Mouse (Mus musculus): ENCODE results near the gene Zfp429.
A peak's percentile ranks its signal among the peaks of the same experiment; 100 is the strongest.
"Not testable (repeated sequence)": the region's sequence is repeated elsewhere in the genome, so short reads cannot be mapped to it uniquely, and the experiment has no call there.

The Zfp429 gene

DNA sequence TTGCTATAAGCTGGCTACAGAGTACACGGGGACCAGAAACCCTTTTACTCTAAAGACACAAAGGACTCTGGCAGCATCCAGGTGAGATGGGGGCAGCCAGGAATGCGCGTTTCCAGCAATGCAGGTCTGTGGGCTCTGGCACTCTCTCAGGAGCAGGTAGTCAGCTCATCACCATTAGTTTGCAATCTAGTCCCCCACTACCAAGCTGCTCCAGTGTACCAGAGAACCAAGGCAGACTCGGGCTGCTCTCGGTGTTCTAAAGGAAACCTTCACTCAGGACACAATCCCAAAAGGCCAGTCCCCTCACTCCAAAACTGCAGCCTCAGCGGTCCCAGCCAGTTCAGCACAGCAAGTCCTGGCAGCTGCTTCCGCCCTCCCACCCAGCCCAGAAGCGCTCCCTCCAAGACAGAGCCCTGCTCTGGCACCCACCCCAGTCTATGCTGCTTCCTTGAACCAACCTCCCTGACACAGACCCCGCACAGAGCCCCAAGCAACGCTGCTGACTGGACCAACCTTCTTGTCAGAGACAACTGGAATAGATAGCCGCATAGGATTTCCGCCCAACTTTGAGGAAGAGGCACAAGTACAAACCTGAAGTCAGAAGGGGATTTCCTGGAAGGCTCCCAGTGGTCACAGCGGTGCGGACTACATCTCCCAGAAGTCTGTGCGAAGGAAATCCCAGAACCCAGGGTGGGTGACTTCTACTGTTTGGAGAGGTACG is at the start of gene Zfp429:
Zfp429 (minus strand) TSS at position 637 of the 721 bp plus-strand sequence.
- peak; percentile 69 for DNase-seq

DNA sequence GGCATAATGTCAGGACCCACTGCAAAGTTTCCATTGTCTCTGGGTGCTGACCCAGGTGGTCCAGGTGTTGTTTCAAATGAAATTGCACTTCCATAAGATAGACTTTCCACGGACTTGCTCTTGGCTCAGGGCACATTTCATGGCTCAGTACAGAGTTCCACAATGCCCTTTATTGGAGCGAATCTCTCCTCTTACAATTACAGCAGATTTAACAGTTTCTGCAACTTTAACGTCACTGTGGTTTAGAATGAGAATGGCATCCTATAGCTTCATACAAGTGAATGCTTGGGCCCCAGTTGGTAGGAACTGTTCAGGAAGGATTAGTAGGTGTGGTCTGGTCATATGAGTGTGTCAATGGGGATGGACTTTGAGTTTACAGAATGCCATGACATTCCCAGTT is 37.5 kb upstream of the Zfp429 start:
- not testable (repeated sequence) for DNase-seq

DNA sequence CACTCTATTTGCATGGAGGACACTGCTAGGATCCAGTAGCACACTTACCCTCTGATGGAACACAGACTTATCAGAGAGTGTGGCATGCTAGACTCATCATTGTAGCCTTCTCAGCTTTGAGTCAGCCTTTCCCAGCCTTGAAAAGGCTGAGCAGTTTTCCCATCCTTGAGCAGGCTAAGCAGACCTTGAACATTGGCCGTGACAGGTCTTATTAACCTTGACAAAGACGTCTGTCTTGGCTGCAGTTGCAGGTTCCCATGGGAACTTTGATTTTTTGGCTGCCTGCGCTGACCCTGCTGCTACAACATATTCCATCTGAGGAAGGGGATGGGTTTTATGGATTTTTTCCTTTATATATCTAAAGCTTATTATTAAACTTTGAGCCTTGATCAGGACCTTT is 28.5 kb upstream of the Zfp429 start:
- DNase-seq = no peak

DNA sequence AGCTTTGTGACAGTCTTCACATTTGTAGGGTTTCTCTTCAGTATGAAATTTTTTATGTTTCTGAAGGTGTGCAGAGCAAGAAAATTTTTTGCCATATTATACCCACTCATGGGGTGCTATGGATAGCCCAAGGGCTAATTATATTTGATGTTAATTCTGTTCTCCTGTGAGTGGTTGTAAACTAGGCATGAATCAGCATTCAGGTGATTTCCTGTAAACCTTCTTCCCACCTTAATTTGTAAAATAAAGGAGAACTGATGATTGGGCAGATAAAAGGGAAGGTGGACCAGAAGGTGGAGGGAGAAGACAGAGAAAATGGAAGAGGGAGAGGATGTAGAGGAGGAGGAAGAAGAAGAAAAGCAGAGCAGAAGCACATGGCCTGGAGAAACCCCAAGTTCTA is 26.1 kb upstream of the Zfp429 start:
- DNase-seq = not testable (repeated sequence)

DNA sequence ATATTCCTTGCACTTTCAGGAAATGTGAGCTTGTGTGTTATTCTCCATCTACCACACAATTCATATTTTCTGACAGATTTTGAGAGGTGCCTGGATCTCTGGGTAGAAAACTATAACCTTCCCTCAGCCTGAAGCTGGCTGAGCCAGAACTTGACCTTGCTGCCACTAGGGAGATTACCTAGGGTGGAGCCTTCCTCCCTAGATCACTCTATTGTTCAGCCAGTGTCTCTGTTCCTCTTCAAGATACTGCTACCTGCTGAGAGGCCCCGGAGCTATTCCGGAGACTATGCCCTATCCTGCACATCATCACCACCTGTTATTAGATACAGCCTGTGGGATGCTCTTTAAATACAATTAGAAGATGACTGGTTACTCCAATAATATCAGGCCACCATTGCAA is 22.9 kb upstream of the Zfp429 start:
- DNase-seq = not testable (repeated sequence)

DNA sequence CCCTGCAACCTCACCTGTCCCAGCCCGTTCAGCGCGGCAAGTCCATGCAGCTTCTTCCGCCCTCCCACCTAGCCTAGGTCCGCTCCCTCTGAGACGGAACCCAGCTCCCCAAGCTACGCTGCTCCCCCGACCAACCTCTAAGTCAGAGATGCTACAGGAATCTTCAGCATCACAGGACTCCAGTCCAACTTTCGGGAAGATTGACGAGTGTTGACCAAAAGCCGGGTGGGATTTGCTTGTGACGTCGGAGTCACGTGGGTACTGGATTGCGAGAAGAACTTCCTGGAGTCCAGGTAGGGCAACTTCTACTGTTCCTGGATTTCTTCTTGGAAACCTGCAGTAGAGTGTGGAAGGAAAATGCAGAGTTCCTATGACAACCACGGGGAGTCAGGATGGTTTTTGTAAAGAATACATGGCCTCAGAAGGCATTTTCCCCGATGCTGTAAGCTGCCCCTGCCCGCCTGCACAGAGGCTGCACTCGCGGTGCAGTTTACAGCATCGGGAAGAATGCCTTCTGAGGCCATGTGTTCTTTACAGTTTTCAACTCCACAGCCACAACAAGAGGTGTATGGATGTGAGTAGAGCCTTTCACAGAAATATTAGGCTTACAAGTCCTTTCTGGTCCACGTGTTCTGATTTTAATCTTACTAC is 21.7 kb upstream of the Zfp429 start, which contains the start of gene Zfp459:
Zfp459 (minus strand) TSS at position 212 of the 651 bp plus-strand sequence.
- DNase-seq = peak; percentile 34

- DNase-seq = no peak
Measured at GRCm38 (mm10) chr13:67420558-67421206, 21.1 kb upstream of the Zfp429 start.

DNA sequence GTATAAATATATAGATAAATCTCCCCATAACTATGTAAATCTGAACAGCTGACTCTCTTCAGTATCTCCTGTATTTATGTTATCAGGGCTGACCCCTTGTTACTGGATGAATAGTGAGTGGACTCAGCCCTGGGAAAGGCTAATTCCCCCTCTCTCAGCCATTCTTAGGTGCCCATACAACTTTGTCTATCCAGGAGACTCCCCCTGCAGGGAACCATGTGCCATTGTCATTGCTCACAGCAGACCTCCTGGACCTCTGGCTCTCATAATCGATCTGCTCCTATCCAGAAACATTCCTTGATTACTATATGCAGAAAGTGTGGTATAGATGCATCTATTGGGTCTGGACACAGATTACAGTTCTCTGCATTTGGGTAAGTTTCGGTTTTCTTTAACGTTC is 17.2 kb upstream of the Zfp429 start:
- DNase-seq = no peak

GRCm38 (mm10) chr13:67415759-67416158 is 16.1 kb upstream of the Zfp429 start:
- no peak for DNase-seq

DNA sequence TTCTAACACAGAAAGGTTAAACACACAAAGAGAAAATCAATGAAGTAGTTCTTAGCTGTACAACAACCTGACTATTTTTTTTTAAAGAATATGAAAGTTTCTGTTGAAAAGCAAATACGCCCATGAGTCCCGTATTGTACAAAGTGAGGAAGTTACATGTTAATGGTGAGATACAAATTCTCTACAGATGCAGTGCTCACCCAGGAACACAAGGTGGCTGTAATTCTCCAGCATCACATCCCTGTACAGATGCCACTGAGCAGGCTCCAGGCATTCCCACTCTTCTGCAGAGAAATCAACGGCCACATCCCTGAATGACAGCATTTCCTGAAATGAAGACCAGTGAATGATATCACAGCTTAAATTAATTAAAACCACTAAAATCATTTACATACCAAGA is 14.0 kb upstream of the Zfp429 start:
- not testable (repeated sequence) for DNase-seq

DNA sequence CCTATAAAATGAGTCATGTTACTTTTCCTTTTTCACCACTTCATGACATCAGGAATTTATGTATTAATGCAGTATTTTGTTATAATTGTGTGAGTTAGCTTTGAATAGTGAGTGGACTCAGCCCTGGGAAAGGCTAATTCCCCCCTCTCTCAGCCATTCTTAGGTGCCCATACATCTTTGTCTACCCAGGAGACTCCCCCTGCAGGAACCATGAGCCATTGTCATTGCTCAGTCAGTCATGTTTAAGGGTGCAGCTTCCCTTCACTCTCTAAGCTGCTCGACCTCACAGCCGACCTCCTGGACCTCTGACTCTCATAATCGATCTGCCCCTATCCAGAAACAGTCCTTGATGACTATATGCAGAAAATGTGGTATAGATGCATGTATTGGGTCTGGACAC is 23.4 kb downstream of the Zfp429 start:
- not testable (repeated sequence) for DNase-seq

- not testable (repeated sequence) for DNase-seq
Measured at GRCm38 (mm10) chr13:67375050-67375911, 24.3 kb downstream of the Zfp429 start, which contains the start of the genes Gm28041 and Zfp456. TSS of gene Gm28041 (minus strand) at chr13:67375733. TSS of gene Zfp456 (minus strand) at chr13:67375810.

- peak; percentile 94 for DNase-seq
Measured at GRCm38 (mm10) chr13:67360131-67360744, 39.4 kb downstream of the Zfp429 start, which contains the start of the genes Gm28044 and Zfp953. TSS of gene Gm28044 (minus strand) at chr13:67360536. TSS of gene Zfp953 (minus strand) at chr13:67360605.

DNA sequence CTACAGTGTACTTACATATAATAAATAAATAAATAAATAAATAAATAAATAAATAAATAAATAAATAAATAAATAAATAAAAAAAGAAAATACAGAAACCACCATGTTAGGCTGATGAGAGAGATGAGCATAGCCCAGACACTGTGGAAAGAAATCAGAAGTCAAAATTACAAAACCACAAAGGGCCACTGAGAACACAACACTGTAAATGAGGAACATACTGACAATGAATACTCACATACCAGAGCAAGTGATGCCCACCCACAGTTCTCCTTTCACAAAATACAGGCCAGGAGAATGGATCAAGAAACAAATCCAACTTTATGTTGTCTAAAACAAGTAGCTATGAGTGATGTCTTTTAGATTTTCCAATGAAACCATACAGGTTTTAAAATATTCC is 47.8 kb downstream of the Zfp429 start:
- DNase-seq = no peak

DNA sequence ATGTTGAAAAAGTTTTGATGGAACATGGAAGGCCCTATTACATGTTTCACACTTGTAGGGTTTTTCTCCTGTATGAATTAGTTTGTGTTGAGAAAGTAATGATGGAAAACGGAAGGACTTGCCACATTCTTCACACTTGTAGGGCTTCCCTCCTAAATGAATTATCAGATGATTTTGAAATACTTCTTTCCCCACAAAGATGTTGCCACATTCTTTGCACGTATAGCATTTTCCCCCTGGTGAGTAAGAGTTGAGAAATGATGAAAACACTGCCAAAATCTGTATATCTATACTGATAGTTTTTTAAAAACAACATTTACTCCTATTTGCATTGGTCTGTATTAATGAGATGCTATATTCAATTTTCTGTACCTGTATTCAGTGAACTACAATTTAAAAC is 56.2 kb downstream of the Zfp429 start:
- no peak for DNase-seq
